Mouse (Mus musculus): ENCODE data around the gene Ddx10.

- no peak for TF ChIP-seq CTCF (IDR thresholded peaks at IDR 0.05; ENCODE audit: borderline replicate concordance, insufficient read depth, low read length)
- TF ChIP-seq POLR2A (IDR thresholded peaks at IDR 0.05; ENCODE audit: low read depth, low read length) = no peak
These were observed 23.6 kb upstream of the Ddx10 start for GRCm38 (mm10) chr9:53271281-53272022.
